Mouse (Mus musculus) MN1 (cell line): ENCODE data around the gene Mepe.

ENCODE experiments used
- DNase-seq: peaks from one replicate; pipeline ENCODE4 v3.0.0-alpha.2; 2016; ENCODE audit warnings: low spot score

The Mepe gene

DNA sequence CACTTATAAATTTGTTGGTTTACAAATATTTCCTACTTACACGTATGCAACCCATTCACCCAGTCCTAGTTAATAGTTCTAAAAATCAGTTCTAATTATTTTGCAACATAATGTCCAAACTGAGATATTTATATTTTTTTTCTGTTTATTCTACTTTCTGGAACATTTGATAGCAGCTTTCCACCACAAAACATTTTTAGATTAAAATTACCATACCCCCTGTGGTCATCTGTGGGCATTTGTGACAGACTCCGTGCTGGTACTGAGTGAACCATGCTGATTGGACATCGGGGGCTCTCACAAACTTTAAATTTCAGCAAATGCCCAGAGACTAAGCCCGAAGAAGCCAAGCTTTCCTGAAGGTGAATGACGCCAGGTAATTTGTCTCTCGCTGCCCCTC is at the start of gene Mepe:
Gene Mepe (plus strand): TSS at position 301 of the 400 bp plus-strand sequence.
- no peak for DNase-seq

- DNase-seq = no peak
Measured at GRCm38 (mm10) chr5:104294201-104294600, 30.9 kb upstream of the Mepe start.

DNA sequence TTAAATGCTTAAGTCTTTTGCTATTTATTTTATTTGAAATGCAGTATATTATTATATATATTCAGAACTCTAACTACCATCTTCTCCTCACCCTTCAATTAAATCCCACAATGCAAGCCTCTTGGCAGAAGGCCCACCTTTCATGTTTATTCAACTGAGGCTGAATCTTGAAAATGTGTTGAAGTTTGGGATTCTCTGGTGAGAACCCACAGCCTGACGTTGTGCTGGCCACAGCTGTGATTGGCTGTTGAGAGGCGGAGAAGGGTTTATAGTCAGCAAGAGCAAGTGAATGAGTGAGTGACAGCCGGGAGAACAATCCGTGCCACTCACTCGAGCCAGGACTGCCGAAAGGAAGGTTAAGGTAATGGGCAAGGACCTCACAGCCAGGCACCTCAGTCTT is 26.1 kb upstream of the Mepe start, which contains the start of gene Ibsp:
Gene Ibsp (plus strand): TSS at position 178 of the 400 bp plus-strand sequence.
- no peak for DNase-seq

GRCm38 (mm10) chr5:104314073-104314472 is 11.1 kb upstream of the Mepe start:
- DNase-seq = no peak

- no peak for DNase-seq
Measured at GRCm38 (mm10) chr5:104326884-104327283, 1.8 kb downstream of the Mepe start.

DNA sequence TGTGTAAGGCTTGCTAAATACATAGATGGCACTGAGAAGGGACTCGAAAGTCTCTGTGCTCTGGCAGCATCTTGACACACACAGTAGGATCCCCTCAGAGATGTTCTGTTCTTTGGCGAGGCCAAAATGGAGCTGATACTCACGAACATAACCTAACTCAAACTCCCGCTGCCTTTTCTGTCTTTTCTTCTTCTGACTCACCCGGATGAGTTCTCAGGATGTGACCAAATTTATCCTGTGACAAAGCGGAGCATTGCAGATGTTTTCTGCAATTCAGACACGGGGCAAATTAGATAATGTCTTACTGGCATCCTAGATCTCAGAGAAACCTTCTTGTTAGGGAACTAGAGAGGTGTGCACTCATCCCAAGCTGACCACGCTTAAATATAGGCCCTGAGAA is 2.3 kb downstream of the Mepe start:
- DNase-seq = no peak

GRCm38 (mm10) chr5:104327876-104328275 is 2.7 kb downstream of the Mepe start:
- DNase-seq = no peak

- DNase-seq = no peak
Measured at GRCm38 (mm10) chr5:104328317-104328850, 3.3 kb downstream of the Mepe start.

DNA sequence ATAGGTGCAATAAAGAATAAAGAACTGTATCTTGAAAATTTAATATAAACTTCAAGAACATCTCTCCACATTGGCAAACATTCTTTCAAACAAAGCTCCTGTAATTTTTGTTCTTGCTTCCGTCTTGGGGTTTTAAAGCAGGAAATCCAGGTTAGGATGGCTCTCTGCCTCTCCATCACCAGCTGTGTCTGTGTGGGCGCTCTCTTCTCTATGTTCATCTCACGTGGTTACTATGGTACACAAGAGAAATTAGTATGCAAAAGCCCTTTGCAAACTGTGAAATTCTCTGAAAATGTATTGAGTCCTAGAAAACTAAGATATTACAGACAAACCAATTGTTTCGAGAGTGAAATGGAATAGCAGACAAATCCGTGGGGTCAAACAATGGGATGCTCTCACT is 4.3 kb downstream of the Mepe start:
- DNase-seq = no peak

DNA sequence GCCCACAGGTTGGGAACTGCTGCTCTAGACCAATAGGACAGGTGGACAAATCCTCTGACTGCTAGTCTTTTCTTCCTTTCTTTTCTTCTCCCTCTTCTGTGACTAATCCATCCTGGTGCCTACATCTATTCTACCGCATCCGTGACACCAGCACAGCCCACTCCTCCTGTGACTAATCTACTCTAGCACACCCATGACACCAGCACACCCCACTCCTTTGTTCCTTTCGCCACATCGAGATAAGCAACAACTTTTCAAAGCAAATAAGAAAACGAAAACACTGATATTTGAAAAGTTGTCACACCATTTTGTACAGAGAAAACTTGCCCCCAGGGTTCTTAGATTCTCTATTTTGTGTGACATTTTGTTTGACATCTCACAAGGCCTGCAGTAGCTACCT is 5.0 kb downstream of the Mepe start:
- DNase-seq = no peak

GRCm38 (mm10) chr5:104332296-104332695 is 7.2 kb downstream of the Mepe start:
- DNase-seq = no peak

DNA sequence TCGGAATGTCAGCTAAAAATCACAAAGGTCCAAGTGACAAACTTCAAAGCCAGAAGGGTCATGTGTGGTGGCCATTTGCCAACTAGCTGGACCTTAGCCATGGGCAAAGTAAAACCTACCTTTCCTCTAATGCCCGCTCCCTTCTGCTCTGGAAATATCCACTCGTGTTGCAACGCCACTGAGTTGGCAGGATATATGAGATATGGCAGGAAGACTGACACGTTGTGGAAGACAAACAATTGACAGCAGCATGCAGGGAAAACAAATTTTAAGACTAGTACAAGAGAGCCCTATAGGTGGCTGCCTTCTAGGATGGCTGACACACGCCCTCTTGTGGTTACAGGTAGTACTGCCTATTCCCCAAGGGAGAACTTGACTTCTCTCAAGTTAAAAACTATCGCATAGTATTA is 8.1 kb downstream of the Mepe start:
- DNase-seq = peak; percentile 45

DNA sequence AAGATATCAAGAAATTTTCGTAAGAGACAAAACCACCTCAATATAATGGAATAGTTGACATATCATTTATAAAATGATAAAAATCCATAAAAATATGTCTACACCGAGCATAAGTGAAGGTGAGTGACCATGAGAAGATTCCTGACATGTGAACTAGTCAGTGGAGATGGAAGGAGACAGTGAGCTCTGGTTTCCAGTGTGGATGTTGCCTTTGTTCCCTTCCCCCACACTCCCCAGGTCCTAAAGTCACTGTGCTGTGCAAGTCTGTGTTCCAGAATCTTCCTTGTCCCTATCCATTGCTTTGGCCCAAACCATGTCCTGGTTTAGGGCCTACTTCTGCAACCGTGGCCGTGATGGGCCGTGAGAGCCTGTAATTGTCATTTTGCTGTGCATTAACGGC is 8.5 kb downstream of the Mepe start:
- DNase-seq = no peak

GRCm38 (mm10) chr5:104334516-104334915 is 9.4 kb downstream of the Mepe start:
- no peak for DNase-seq

GRCm38 (mm10) chr5:104335962-104336361 is 10.8 kb downstream of the Mepe start:
- DNase-seq = no peak

DNA sequence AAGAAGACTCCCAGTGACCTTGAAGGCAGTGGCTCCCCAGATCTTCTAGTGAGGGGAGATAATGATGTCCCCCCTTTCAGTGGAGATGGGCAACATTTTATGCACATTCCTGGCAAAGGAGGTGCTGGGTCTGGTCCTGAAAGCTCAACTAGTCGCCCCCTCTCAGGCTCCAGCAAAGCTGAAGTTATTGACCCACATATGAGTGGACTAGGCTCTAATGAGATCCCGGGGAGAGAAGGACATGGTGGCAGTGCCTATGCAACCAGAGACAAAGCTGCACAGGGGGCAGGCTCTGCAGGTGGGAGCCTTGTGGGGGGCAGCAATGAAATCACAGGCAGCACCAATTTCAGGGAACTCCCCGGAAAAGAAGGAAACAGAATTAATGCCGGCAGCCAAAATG is 12.4 kb downstream of the Mepe start:
- no peak for DNase-seq

GRCm38 (mm10) chr5:104339009-104339408 is 13.9 kb downstream of the Mepe start:
- DNase-seq = no peak

GRCm38 (mm10) chr5:104339706-104340512 is 14.8 kb downstream of the Mepe start:
- peak; percentile 40 for DNase-seq

DNA sequence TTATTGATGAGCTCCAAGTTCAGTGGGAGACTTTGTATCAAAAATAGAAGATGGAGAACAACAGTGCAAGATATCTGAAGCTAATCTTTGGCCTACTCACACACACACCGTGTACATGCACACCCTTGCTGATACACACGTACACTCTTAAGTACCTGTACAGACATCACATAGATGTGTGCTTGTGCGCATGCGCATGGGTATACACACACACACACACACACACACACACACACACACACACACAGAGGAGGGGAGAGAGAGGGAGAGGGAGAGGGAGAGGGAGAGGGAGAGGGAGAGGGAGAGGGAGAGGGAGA is 15.3 kb downstream of the Mepe start:
- DNase-seq = no peak

- DNase-seq = no peak
Measured at GRCm38 (mm10) chr5:104342881-104343280, 17.8 kb downstream of the Mepe start.

GRCm38 (mm10) chr5:104344526-104345240 is 19.6 kb downstream of the Mepe start:
- DNase-seq = no peak

GRCm38 (mm10) chr5:104345241-104345630 is 20.1 kb downstream of the Mepe start:
- DNase-seq = no peak

- no peak for DNase-seq
Measured at GRCm38 (mm10) chr5:104351041-104351440, 25.9 kb downstream of the Mepe start.
